Mouse (Mus musculus) hindbrain, embryonic 10.5 days (tissue): ENCODE measurements around the gene Fbxo10. TPM values are rescaled to one million over a fixed set of nuclear protein-coding genes. Genes with fewer than 3 reads are reported as not detected.

Experiments used
- polyA plus RNA-seq: library from polyadenylated mRNA; unstranded; fragments of >200 nt; fragmentation: Nextera tagmentation; extraction: Ambion mirVana; gene quantifications from 2 replicates; pipeline ENCODE4 v1.2.1, GENCODE M21; 2016

Fbxo10 gene
- polyA plus RNA-seq, 1 experiment from 2014 or later: 14.4 TPM

Other genes with a start within 250 kb of the Fbxo10 start
- 65.4 and 66.5 TPM in 2 replicates for gene Grhpr, start 103.2 kb downstream of the Fbxo10 start, polyA plus RNA-seq
- 34.4 and 35.8 TPM in 2 replicates for gene Zbtb5, start 72.2 kb downstream of the Fbxo10 start, polyA plus RNA-seq
- 55.6 and 57.8 TPM in 2 replicates for gene Polr1e, start 66.0 kb downstream of the Fbxo10 start, polyA plus RNA-seq
- 204 and 213 TPM in 2 replicates for gene Tomm5, start 23.5 kb upstream of the Fbxo10 start, polyA plus RNA-seq
- gene Frmpd1, start 100.3 kb upstream of the Fbxo10 start, polyA plus RNA-seq: 1.5 and 1.8 TPM in 2 replicates
- 19.7 and 22.1 TPM in 2 replicates for gene Trmt10b, start 212.5 kb upstream of the Fbxo10 start, polyA plus RNA-seq